Mouse (Mus musculus) CH12.LX (cell line): ENCODE data around the gene Col25a1. TPM values are rescaled to one million over a fixed set of nuclear protein-coding genes. Genes with fewer than 3 reads are reported as not detected.

ENCODE experiments used
- DNase-seq: peaks from one replicate; pipeline ENCODE4 v3.0.0-alpha.2; 2013; ENCODE audit errors: extremely low read depth
- H3K27ac ChIP-seq: 2 replicates; pipeline ENCODE4 v1.5.1; 2012; ENCODE audit warnings: low read depth, mild to moderate bottlenecking, control low read depth, moderate library complexity; ENCODE audit not compliant: insufficient read depth
- H3K27me3 ChIP-seq: replicated peaks from 2 replicates; pipeline ENCODE3; 2012; ENCODE audit warnings: inconsistent platforms
- H3K36me3 ChIP-seq, 2 experiments: replicated peaks in 1 of 2; 2 replicates each; pipeline versions ENCODE3 to v1.6.1; 2012; ENCODE audit warnings: inconsistent platforms in 1 of 2, low read length in 1 of 2, mild to moderate bottlenecking in 1 of 2, mixed read lengths in 1 of 2, moderate library complexity in 1 of 2; ENCODE audit not compliant: control insufficient read depth in 1 of 2, insufficient read depth in 1 of 2
- H3K4me1 ChIP-seq, 2 experiments: 2 replicates each; pipeline ENCODE4 v1.6.1; 2012; ENCODE audit warnings: inconsistent platforms in 1 of 2, moderate library complexity in 1 of 2; ENCODE audit not compliant: insufficient read depth in 2 of 2, control insufficient read depth in 1 of 2
- H3K4me2 ChIP-seq: 2 replicates; pipeline ENCODE4 v1.6.1; 2012; ENCODE audit warnings: low read depth, mild to moderate bottlenecking, control low read depth; ENCODE audit not compliant: poor library complexity, insufficient read depth, severe bottlenecking
- H3K4me3 ChIP-seq, 3 experiments: fragments of 150-350 bp in 1 of 3; sonication (generic) in 1 of 3; replicated peaks in 1 of 3; 2 replicates each; pipeline versions ENCODE3 to v1.5.1; 2011 to 2012; ENCODE audit warnings: low read depth in 2 of 3, low read length in 2 of 3, mild to moderate bottlenecking in 2 of 3, moderate library complexity in 2 of 3, control low read depth in 1 of 3, improper control_type of control experiment in 1 of 3, inconsistent platforms in 1 of 3, mixed read lengths in 1 of 3; ENCODE audit not compliant: poor library complexity in 1 of 3
- H3K79me2 ChIP-seq: replicated peaks from 2 replicates; pipeline ENCODE4 v1.6.1; 2012; ENCODE audit warnings: mild to moderate bottlenecking, moderate library complexity; ENCODE audit not compliant: control insufficient read depth, poor library complexity, insufficient read depth, severe bottlenecking; ENCODE audit errors: extremely low read depth
- H3K9ac ChIP-seq: 2 replicates; pipeline ENCODE4 v1.6.1; 2012; ENCODE audit warnings: low read depth, mild to moderate bottlenecking, control low read depth, moderate library complexity; ENCODE audit not compliant: insufficient read depth
- H3K9me3 ChIP-seq: replicated peaks from 2 replicates; pipeline ENCODE3; 2012; ENCODE audit warnings: low read length, inconsistent platforms, mixed read lengths
- E2F4 ChIP-seq: IDR thresholded peaks from 2 replicates; pipeline ENCODE4 v1.6.1; 2011; ENCODE audit warnings: low read depth, low read length, improper control_type of control experiment; ENCODE audit not compliant: insufficient replicate concordance
- ELF1 ChIP-seq: IDR thresholded peaks from 2 replicates; pipeline ENCODE4 v1.6.1; 2014; ENCODE audit warnings: low read depth, mild to moderate bottlenecking, inconsistent platforms, low read length, improper control_type of control experiment
- GABPA ChIP-seq: IDR thresholded peaks from 2 replicates; pipeline ENCODE4 v1.6.1; 2012; ENCODE audit warnings: low read depth, low read length, improper control_type of control experiment, inconsistent platforms; ENCODE audit not compliant: insufficient replicate concordance
- HCFC1 ChIP-seq: IDR thresholded peaks from 2 replicates; pipeline ENCODE4 v1.6.1; 2012; ENCODE audit warnings: low read depth, mild to moderate bottlenecking, inconsistent platforms, low read length, improper control_type of control experiment
- JUN ChIP-seq: IDR thresholded peaks from 2 replicates; pipeline ENCODE4 v1.6.1; 2011; ENCODE audit warnings: low read depth, mild to moderate bottlenecking, low read length, improper control_type of control experiment, moderate library complexity; ENCODE audit not compliant: insufficient read depth
- JUND ChIP-seq: conservative IDR thresholded peaks from 2 replicates; pipeline ENCODE4 v1.6.1; 2011; ENCODE audit warnings: low read depth, low read length, improper control_type of control experiment
- KAT2A ChIP-seq: IDR thresholded peaks from 2 replicates; pipeline ENCODE4 v1.6.1; 2012; ENCODE audit warnings: low read length, improper control_type of control experiment, inconsistent platforms; ENCODE audit not compliant: insufficient replicate concordance
- MAFK ChIP-seq: IDR thresholded peaks from 2 replicates; pipeline ENCODE4 v1.6.1; 2011; ENCODE audit warnings: low read length, improper control_type of control experiment; ENCODE audit not compliant: insufficient replicate concordance
- MAZ ChIP-seq: IDR thresholded peaks from 2 replicates; pipeline ENCODE4 v1.6.1; 2012; ENCODE audit warnings: low read depth, mild to moderate bottlenecking, inconsistent platforms, low read length, improper control_type of control experiment, moderate library complexity
- MEF2A ChIP-seq: IDR thresholded peaks from 2 replicates; pipeline ENCODE4 v1.6.1; 2014; ENCODE audit warnings: low read depth, mild to moderate bottlenecking, inconsistent platforms, low read length, improper control_type of control experiment, borderline replicate concordance
- MXI1 ChIP-seq: IDR thresholded peaks from 2 replicates; pipeline ENCODE4 v1.6.1; 2011; ENCODE audit warnings: mild to moderate bottlenecking, low read depth, low read length, improper control_type of control experiment
- MYC ChIP-seq: IDR thresholded peaks from 2 replicates; pipeline ENCODE4 v1.6.1; 2011; ENCODE audit warnings: low read depth, mild to moderate bottlenecking, improper control_type of control experiment, low read length
- NELFE ChIP-seq: IDR thresholded peaks from 2 replicates; pipeline ENCODE4 v1.6.1; 2011; ENCODE audit warnings: low read depth, low read length, improper control_type of control experiment
- PAX5 ChIP-seq: IDR thresholded peaks from 2 replicates; pipeline ENCODE4 v1.6.1; 2012; ENCODE audit warnings: low read length, inconsistent platforms, mixed read lengths
- POLR2A ChIP-seq: IDR thresholded peaks from 2 replicates; pipeline ENCODE4 v1.6.1; 2011; ENCODE audit warnings: low read depth, mild to moderate bottlenecking, improper control_type of control experiment, low read length
- RAD21 ChIP-seq: IDR thresholded peaks from 2 replicates; pipeline ENCODE4 v1.6.1; 2011; ENCODE audit warnings: low read depth, mild to moderate bottlenecking, low read length, improper control_type of control experiment, moderate library complexity
- RCOR1 ChIP-seq: conservative IDR thresholded peaks from 2 replicates; pipeline ENCODE4 v1.6.1; 2012; ENCODE audit warnings: low read depth, mild to moderate bottlenecking, inconsistent platforms, low read length, improper control_type of control experiment
- SIN3A ChIP-seq: IDR thresholded peaks from 2 replicates; pipeline ENCODE4 v1.6.1; 2012; ENCODE audit warnings: low read length, improper control_type of control experiment, inconsistent platforms
- TCF12 ChIP-seq: IDR thresholded peaks from 2 replicates; pipeline ENCODE4 v1.6.1; 2014; ENCODE audit warnings: low read depth, mild to moderate bottlenecking, inconsistent platforms, low read length, improper control_type of control experiment
- UBTF ChIP-seq: IDR thresholded peaks from 2 replicates; pipeline ENCODE4 v1.6.1; 2012; ENCODE audit warnings: low read depth, mild to moderate bottlenecking, inconsistent platforms, low read length, improper control_type of control experiment, moderate library complexity
- dilution Hi-C: fragments of 300-500 bp; cut with MboI; formaldehyde crosslinking; loops from 2 replicates; pipeline ENCODE4 v1.14.3; 2020; ENCODE audit warnings: low sequenced_read_pairs; ENCODE audit not compliant: extremely low pct_unique_long_range_greater_than_20kb, extremely low pct_ligation_motif_present
- in situ Hi-C: fragments of 300-500 bp; cut with MboI; formaldehyde crosslinking; loops from 3 replicates; pipeline ENCODE4 v1.14.3; 2019; ENCODE audit warnings: low sequenced_read_pairs, low pct_ligation_motif_present, low pct_unique_long_range_greater_than_20kb, mixed read lengths
- polyA plus RNA-seq: library from polyadenylated mRNA; unstranded; fragments of >175 nt; gene quantifications from 2 replicates; pipeline ENCODE4 v1.2.1, GENCODE M21; 2012; ENCODE audit warnings: low read depth; ENCODE audit not compliant: insufficient read length
- total RNA-seq, 2 experiments: library from RNA; depleted of rRNA; stranded (reverse); fragments of 300-350 nt in 1 of 2; fragments of >200 nt in 1 of 2; gene quantifications; 2 replicates each; pipeline ENCODE4 v1.2.3; 2012 to 2014

Gene Col25a1
- total and polyA plus RNA-seq, 3 experiments: not detected

GRCm38 (mm10) chr3:130137204-130137603, 5.9 kb downstream of the Col25a1 start:
- Histone ChIP-seq H3K4me1 (no peaks in the 10 kb centered on the region), H3K9me3 (no peaks in the 10 kb centered on the region), H3K4me2 (no peak overlapping the region), H3K27me3 (no peaks in the 10 kb centered on the region), H3K27ac (no peak overlapping the region), H3K9ac (no peak overlapping the region), H3K36me3 (no peaks in the 10 kb centered on the region), H3K4me3 (no peak overlapping the region), H3K79me2 (no peaks in the 10 kb centered on the region)
- TF ChIP-seq MAZ: no peak
- TF ChIP-seq PAX5: no peak
- no peak for TF ChIP-seq TCF12
- TF ChIP-seq POLR2A: no peak
- TF ChIP-seq KAT2A: no peak
- dilution Hi-C loops: no loop called here
- in situ Hi-C loops: no loop called here
- DNase-seq: no peak

DNA sequence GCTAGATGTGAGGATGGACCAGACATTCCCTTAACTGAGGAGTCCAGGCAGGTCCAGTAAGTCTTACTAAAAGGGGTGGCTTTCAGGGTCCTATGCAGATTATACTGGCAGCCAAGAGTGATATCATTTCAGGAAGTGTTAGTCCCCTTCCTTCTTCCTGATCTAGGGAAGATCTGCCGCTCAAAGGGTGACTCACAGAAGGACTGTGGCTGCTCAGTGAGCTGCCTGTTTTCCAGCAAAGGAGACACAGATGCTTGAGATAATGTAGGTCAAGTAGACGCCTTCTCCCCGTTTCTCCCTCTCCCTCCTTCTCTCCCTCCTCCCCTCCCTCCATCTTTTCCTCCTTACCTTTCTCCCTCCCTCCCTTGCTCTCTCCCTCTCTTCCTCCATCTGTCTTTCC, 6.3 kb downstream of the Col25a1 start:
- Histone ChIP-seq H3K4me2 (no peak overlapping the region), H3K4me3 (no peak overlapping the region), H3K27ac (no peak overlapping the region), H3K79me2 (no peaks in the 10 kb centered on the region), H3K27me3 (no peaks in the 10 kb centered on the region), H3K36me3 (no peaks in the 10 kb centered on the region), H3K9ac (no peak overlapping the region), H3K9me3 (no peaks in the 10 kb centered on the region), H3K4me1 (no peaks in the 10 kb centered on the region)
- in situ Hi-C loops: no loop called here
- TF ChIP-seq RAD21 (no peak), MYC (no peak), GABPA (no peak), MXI1 (no peak), E2F4 (no peak), HCFC1 (no peak), MAFK (no peak), NELFE (no peak), RCOR1 (no peak), JUND (no peak), SIN3A (no peak), ELF1 (no peak), JUN (no peak), MEF2A (no peak), UBTF (no peak)
- dilution Hi-C loops: no loop called here
- DNase-seq: no peak
